Mouse (Mus musculus) limb, embryonic 14.5 days (tissue): Measurements from ENCODE around the gene Traf3. TPM values are rescaled to one million over a fixed set of nuclear protein-coding genes. Genes with fewer than 3 reads are reported as not detected.

Experiments used
- ATAC-seq: fragments of 200-750 bp; cut with Nextera tagmentation; 2 replicates; pipeline ENCODE4 v1.8.0; 2017; ENCODE audit warnings: low read depth, moderate number of reproducible peaks, moderate TSS enrichment; ENCODE audit not compliant: low FRiP score
- DNase-seq: peaks from one replicate; pipeline ENCODE4 v3.0.0-alpha.2; 2015; ENCODE audit warnings: low spot score
- H3K27ac ChIP-seq: fragments of 300-500 bp; sonication (generic); replicated peaks from 2 replicates; pipeline ENCODE4 v1.5.1; 2014; ENCODE audit warnings: low read depth, mild to moderate bottlenecking, low read length, moderate library complexity, mixed read lengths
- H3K27me3 ChIP-seq: fragments of 300-500 bp; sonication (generic); 2 replicates; pipeline ENCODE4 v1.6.1; 2014; ENCODE audit warnings: low read length, mixed read lengths; ENCODE audit not compliant: control insufficient read depth, insufficient read depth
- H3K36me3 ChIP-seq: fragments of 300-500 bp; sonication (generic); 2 replicates; pipeline ENCODE4 v1.6.1; 2014; ENCODE audit warnings: mild to moderate bottlenecking, low read length, moderate library complexity, mixed read lengths; ENCODE audit not compliant: control insufficient read depth, insufficient read depth
- H3K4me1 ChIP-seq: fragments of 300-500 bp; sonication (generic); 2 replicates; pipeline ENCODE4 v1.6.1; 2014; ENCODE audit warnings: antibody characterized with exemption, low read length, mixed read lengths; ENCODE audit not compliant: control insufficient read depth, insufficient read depth
- H3K4me2 ChIP-seq: fragments of 300-500 bp; sonication (generic); replicated peaks from 2 replicates; pipeline ENCODE4 v1.6.1; 2014; ENCODE audit warnings: low read depth, mild to moderate bottlenecking, low read length, moderate library complexity; ENCODE audit not compliant: severe bottlenecking
- H3K4me3 ChIP-seq: fragments of 300-500 bp; sonication (generic); replicated peaks from 2 replicates; pipeline ENCODE4 v1.5.1; 2014; ENCODE audit warnings: low read length
- H3K9ac ChIP-seq: fragments of 300-500 bp; sonication (generic); 2 replicates; pipeline ENCODE4 v1.6.1; 2014; ENCODE audit warnings: mild to moderate bottlenecking, low read depth, low read length, moderate library complexity; ENCODE audit not compliant: severe bottlenecking
- H3K9me3 ChIP-seq: fragments of 300-500 bp; sonication (generic); 2 replicates; pipeline ENCODE4 v1.6.1; 2016; ENCODE audit warnings: low read length; ENCODE audit not compliant: control insufficient read depth
- POLR2A ChIP-seq: fragments of 200-500 bp; IDR thresholded peaks from 2 replicates; pipeline ENCODE4 v1.8.0; 2012; ENCODE audit warnings: inconsistent platforms, mild to moderate bottlenecking, moderate library complexity, borderline replicate concordance; ENCODE audit not compliant: insufficient read depth, insufficient read length; ENCODE audit errors: extremely low read depth
- WGBS: fragments of 180-500 bp; shearing (Covaris S2); extraction: QIAGEN DNeasy Blood & Tissue Kit; methylation state at CpG from one replicate; pipeline ENCODE4 v1.1.7; 2014; 5-methylcytosine and 5-hydroxymethylcytosine counted together
- polyA plus RNA-seq, 2 experiments: library from polyadenylated mRNA; depleted of rRNA in 1 of 2; stranded (reverse) in 1 of 2; unstranded in 1 of 2; fragments of >200 nt; fragmentation: Nextera tagmentation in 1 of 2; extraction: Ambion mirVana in 1 of 2; gene quantifications; 2 replicates each; pipeline versions ENCODE4 v1.2.1 to v1.2.3; 2012 to 2014

The Traf3 gene
- polyA plus RNA-seq, 2 experiments: 12.8 to 20.2 TPM

GRCm38 (mm10) chr12:111162312-111163061 lies 3.7 kb upstream of the Traf3 start:
- WGBS: 12% methylated on average over 16 of the region's 16 CpGs
- no peak overlapping the region for H3K27ac ChIP-seq
- H3K9ac ChIP-seq: no peak overlapping the region
- H3K9me3 ChIP-seq: no peaks in the 10 kb centered on the region
- H3K36me3 ChIP-seq: no peaks in the 10 kb centered on the region
- ATAC-seq (peak; percentile 41; the same call in 1 of the 2 replicates), DNase-seq (peak; percentile 79)
- TF ChIP-seq POLR2A: no peak
- peak overlapping the region; percentile 16 for H3K4me3 ChIP-seq
- H3K27me3 ChIP-seq: no peaks in the 10 kb centered on the region
- H3K4me2 ChIP-seq: peak overlapping the region; percentile 44
- H3K4me1 ChIP-seq: peaks cover 11% of the 10 kb centered on the region

- no peaks in the 10 kb centered on the region for H3K36me3 ChIP-seq
- peak overlapping the region; percentile 63 for H3K27ac ChIP-seq
- ATAC-seq: peak; percentile 87
- peak overlapping the region; percentile 55 for H3K9ac ChIP-seq
- no peaks in the 10 kb centered on the region for H3K9me3 ChIP-seq
- peak overlapping the region; percentile 22 for H3K4me3 ChIP-seq
- peak; percentile 94 for DNase-seq
- 5% methylated on average over 13 of the region's 13 CpGs for WGBS
- H3K4me1 ChIP-seq: peaks cover 20% of the 10 kb centered on the region
- TF ChIP-seq POLR2A: no peak
- H3K4me2 ChIP-seq: peak overlapping the region; percentile 48
- no peaks in the 10 kb centered on the region for H3K27me3 ChIP-seq
These were observed 1.8 kb upstream of the Traf3 start for GRCm38 (mm10) chr12:111164310-111164751.

GRCm38 (mm10) chr12:111165146-111165812 lies 891 bp upstream of the Traf3 start:
- no peak for ATAC-seq
- Histone ChIP-seq H3K9ac (peak overlapping the region; percentile 86; the same call in 1 of the 2 replicates), H3K4me1 (peaks cover 22% of the 10 kb centered on the region)

GRCm38 (mm10) chr12:111166681-111167289 lies 615 bp downstream of the Traf3 start:
- Histone ChIP-seq H3K4me3 (peak overlapping the region; percentile 79), H3K4me1 (peaks cover 22% of the 10 kb centered on the region), H3K27me3 (no peaks in the 10 kb centered on the region), H3K27ac (peak overlapping the region; percentile 82), H3K36me3 (peaks cover 4% of the 10 kb centered on the region; the same call in 1 of the 2 replicates), H3K9ac (peak overlapping the region; percentile 86), H3K9me3 (no peaks in the 10 kb centered on the region), H3K4me2 (peak overlapping the region; percentile 61)
- WGBS: under 1% methylated on average over 42 of the region's 48 CpGs
- ATAC-seq: peak; percentile 7; the same call in 1 of the 2 replicates
- no peak for TF ChIP-seq POLR2A
- DNase-seq: no peak

More at GRCm38 (mm10) chr12:111165146-111165812, 891 bp upstream of the Traf3 start:
- Histone ChIP-seq H3K27me3 (no peaks in the 10 kb centered on the region), H3K27ac (peak overlapping the region; percentile 82; the same call in 1 of the 2 replicates), H3K36me3 (no peaks in the 10 kb centered on the region), H3K4me3 (0 out of 2 replicates have a peak overlapping the region, but pooled peaks have one; percentile 79), H3K9me3 (no peaks in the 10 kb centered on the region), H3K4me2 (0 out of 2 replicates have a peak overlapping the region, but pooled peaks have one; percentile 61)
- whole genome bisulfite sequencing: 66% methylated on average over 10 of the region's 10 CpGs
- DNase-seq: no peak
- TF ChIP-seq POLR2A: no peak

- Histone ChIP-seq H3K4me1 (peaks cover 20% of the 10 kb centered on the region), H3K4me2 (no peak overlapping the region), H3K4me3 (no peak overlapping the region), H3K9ac (no peak overlapping the region), H3K9me3 (no peaks in the 10 kb centered on the region), H3K27ac (no peak overlapping the region), H3K27me3 (no peaks in the 10 kb centered on the region), H3K36me3 (peaks cover 7% of the 10 kb centered on the region)
- TF ChIP-seq POLR2A: no peak
- no peak for DNase-seq
- no peak for ATAC-seq
- WGBS: 84% methylated on average over 4 of the region's 4 CpGs
These were observed 2.7 kb downstream of the Traf3 start for GRCm38 (mm10) chr12:111168891-111169290.
